Mouse (Mus musculus) bone marrow macrophage, adult 2 months (primary cell): ENCODE measurements around the gene Stxbp1. TPM values are rescaled to one million over a fixed set of nuclear protein-coding genes. Genes with fewer than 3 reads are reported as not detected.
A peak's percentile ranks its signal among the peaks of the same experiment; 100 is the strongest.

Experiments used
- H3K27ac ChIP-seq: 2 replicates; pipeline ENCODE4 v1.5.1; 2012; ENCODE audit warnings: low read depth, low read length; ENCODE audit not compliant: insufficient read depth
- H3K4me1 ChIP-seq: 2 replicates; pipeline ENCODE4 v1.6.1; 2012; ENCODE audit warnings: low read length; ENCODE audit not compliant: control insufficient read depth, insufficient read depth
- H3K4me3 ChIP-seq: 2 replicates; pipeline ENCODE4 v1.5.1; 2012; ENCODE audit warnings: mild to moderate bottlenecking, low read length, moderate library complexity; ENCODE audit not compliant: insufficient read depth
- CTCF ChIP-seq: IDR thresholded peaks from 2 replicates; pipeline ENCODE4 v1.5.1; 2012; ENCODE audit warnings: low read depth, mild to moderate bottlenecking, low read length, moderate library complexity
- POLR2A ChIP-seq: IDR thresholded peaks from 2 replicates; pipeline ENCODE4 v1.6.1; 2012; ENCODE audit warnings: mild to moderate bottlenecking, low read depth, low read length, borderline replicate concordance
- polyA plus RNA-seq: library from polyadenylated mRNA; stranded (reverse); fragments of >200 nt; gene quantifications from 2 replicates; pipeline ENCODE4 v1.2.4, GENCODE M21; 2012; ENCODE audit not compliant: missing spikeins, insufficient read depth, insufficient read length

The Stxbp1 gene
- polyA plus RNA-seq, 1 experiment, result 17.7 TPM

- TF ChIP-seq POLR2A, result no peak
- TF ChIP-seq CTCF, result peak; percentile 61
- H3K4me3 ChIP-seq, result no peak overlapping the region
- no peaks in the 10 kb centered on the region for H3K4me1 ChIP-seq
- H3K27ac ChIP-seq, result no peak overlapping the region
Observed at GRCm38 (mm10) chr2:32821041-32821802, 25.8 kb downstream of the Stxbp1 start.

DNA sequence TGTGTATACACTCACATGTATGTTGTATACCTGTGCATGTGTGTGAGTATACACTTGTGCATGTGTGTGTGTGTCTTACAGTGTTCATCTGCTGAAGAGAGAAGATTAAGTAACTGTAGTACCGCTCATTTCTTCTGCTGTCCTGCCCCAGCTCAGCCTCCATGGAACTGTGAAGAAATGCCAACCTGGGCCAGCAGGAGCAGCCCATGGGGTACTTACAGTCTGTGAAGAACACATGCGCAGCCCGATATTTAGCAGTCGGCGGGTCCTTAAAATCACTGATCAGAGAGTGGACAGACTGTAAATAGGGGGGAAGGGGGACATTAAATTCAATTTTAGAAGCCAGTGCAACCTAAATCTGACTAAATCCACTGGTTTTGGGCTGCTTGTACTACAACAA, 28.8 kb downstream of the Stxbp1 start:
- no peak for TF ChIP-seq CTCF
- no peak for TF ChIP-seq POLR2A
- no peak overlapping the region for H3K4me3 ChIP-seq
- H3K4me1 ChIP-seq, result no peaks in the 10 kb centered on the region
- H3K27ac ChIP-seq, result no peak overlapping the region

GRCm38 (mm10) chr2:32817589-32817988, 29.5 kb downstream of the Stxbp1 start:
- H3K27ac ChIP-seq, result no peak overlapping the region
- no peak for TF ChIP-seq POLR2A
- no peak for TF ChIP-seq CTCF
- no peak overlapping the region for H3K4me3 ChIP-seq
- no peaks in the 10 kb centered on the region for H3K4me1 ChIP-seq

GRCm38 (mm10) chr2:32816946-32817581, 30.0 kb downstream of the Stxbp1 start:
- Histone ChIP-seq H3K27ac (no peak overlapping the region), H3K4me1 (no peaks in the 10 kb centered on the region), H3K4me3 (no peak overlapping the region)
- TF ChIP-seq POLR2A, result no peak
- TF ChIP-seq CTCF, result no peak

GRCm38 (mm10) chr2:32816497-32816896, 30.5 kb downstream of the Stxbp1 start:
- H3K4me3 ChIP-seq, result no peak overlapping the region
- no peak overlapping the region for H3K27ac ChIP-seq
- H3K4me1 ChIP-seq, result no peaks in the 10 kb centered on the region
- TF ChIP-seq POLR2A, result no peak
- TF ChIP-seq CTCF, result no peak

GRCm38 (mm10) chr2:32811959-32812358, 35.1 kb downstream of the Stxbp1 start:
- TF ChIP-seq POLR2A (no peak), CTCF (no peak)
- Histone ChIP-seq H3K27ac (no peak overlapping the region), H3K4me1 (no peaks in the 10 kb centered on the region), H3K4me3 (no peak overlapping the region)

GRCm38 (mm10) chr2:32808816-32809566, 38.1 kb downstream of the Stxbp1 start:
- H3K4me1 ChIP-seq, result no peaks in the 10 kb centered on the region
- H3K27ac ChIP-seq, result no peak overlapping the region
- no peak overlapping the region for H3K4me3 ChIP-seq
- TF ChIP-seq CTCF, result no peak
- TF ChIP-seq POLR2A, result no peak

- H3K27ac ChIP-seq, result no peak overlapping the region
- H3K4me3 ChIP-seq, result no peak overlapping the region
- peaks cover 12% of the 10 kb centered on the region for H3K4me1 ChIP-seq
- TF ChIP-seq CTCF (no peak), POLR2A (no peak)
Observed at GRCm38 (mm10) chr2:32798251-32798962, 48.6 kb downstream of the Stxbp1 start.

DNA sequence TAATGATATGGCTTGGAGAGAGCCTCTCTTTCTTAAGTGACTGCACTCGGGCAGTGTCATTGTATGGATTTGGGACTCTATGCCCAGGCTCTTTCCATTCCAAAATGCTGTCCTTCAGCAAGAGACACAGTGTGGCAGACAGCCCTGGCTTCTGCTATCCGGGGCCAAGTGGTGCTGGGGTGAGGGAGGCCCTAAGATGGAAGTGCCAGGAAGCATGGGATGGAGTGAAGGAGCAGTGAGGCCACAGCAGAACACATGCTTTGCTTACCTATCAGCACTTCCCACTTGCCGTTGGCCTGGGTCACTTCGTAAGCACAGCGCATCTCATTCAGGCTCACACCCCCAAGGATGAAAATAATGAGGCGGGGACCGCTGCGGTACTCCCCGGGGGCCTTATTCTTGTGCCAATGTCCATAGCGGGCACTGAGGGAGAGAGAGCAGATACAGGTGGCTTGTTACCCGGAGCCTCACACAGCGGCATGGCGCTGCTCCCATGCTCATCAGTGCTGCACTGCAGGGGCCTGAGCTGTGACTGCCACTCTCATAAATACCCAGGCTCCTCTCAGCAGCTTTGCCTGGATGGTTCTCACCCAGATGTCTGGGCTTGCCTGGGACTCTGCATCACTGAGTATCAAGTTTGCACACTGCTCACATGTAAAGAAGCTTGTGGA, 51.2 kb downstream of the Stxbp1 start:
- TF ChIP-seq CTCF (no peak), POLR2A (no peak)
- H3K4me3 ChIP-seq, result no peak overlapping the region
- peaks cover 12% of the 10 kb centered on the region for H3K4me1 ChIP-seq
- no peak overlapping the region for H3K27ac ChIP-seq
